Mouse (Mus musculus) yolk sac, embryonic 10.5 days (tissue): Measurements from ENCODE around the gene Rasl11b.

Source experiments
- DNase-seq: peaks from one replicate; pipeline ENCODE4 v3.0.0-alpha.2; 2017; ENCODE audit warnings: low spot score

Gene Rasl11b

DNA sequence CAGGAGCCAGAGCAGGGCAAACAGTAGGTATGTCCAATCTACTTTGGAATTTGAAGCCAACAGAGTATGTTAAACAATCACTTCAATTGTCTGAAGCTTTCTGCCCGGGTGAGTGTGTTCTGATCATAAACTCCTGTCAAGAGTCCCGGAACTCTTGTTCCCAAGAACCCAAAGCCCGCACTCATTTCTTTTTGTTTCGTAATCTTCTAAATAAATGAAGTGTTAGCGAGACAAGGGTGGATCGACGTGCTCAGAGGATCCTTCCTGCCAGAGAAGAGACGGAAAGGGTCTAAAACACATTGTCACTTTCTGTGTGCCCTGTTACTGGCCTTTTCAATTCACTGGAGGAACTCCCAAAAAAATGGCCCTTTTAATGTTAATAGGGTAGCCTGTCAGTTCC is 6.2 kb upstream of the Rasl11b start:
- DNase-seq, result no peak

DNA sequence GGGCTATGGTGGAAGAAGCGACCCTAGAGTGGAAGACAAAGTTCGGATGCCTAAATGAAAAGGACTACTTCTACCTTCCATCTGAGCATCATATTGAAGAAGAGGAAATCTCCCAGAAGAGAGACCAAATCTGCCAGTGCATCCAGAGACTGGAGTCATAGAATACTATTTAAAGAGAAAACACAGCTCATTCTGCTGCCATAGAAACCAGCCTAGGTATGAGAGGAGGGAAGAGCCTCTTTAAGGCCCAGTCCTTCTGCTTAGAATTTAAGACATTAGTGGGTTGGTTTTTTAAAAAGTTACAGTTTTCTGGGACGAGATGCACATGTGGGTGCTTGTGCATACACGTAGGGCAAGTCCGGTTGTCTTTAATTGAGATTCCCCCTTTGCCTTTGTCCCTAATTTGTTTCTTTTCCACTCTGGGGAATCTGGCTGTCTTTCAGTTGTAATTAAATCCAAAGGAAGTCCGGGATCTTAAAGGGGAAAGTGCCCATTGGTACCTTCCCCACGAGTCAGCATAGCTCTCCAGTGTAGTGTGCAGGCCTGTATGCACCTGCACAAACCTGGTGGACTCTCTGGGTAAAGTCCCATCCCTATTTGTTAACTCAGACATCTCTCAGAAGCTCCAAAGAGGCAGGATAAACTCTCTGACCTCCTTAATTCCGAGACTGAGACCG is 5.5 kb upstream of the Rasl11b start:
- DNase-seq, result no peak

DNA sequence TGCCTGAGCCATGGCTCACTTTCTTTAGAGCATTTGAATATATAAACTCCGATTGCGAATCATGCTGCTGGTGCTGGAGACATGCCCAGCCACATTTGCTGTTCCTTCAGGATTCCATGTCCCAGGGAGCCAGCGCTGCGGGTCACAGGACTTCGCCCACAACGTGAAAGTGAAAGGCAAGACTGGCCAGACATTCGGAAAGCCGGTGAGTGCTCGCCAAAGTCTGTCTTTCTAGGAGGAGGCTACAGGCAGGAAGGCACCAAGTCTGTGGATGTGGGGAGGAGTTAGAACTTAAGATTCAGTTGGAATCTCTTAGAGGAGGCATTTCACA is 5.0 kb upstream of the Rasl11b start:
- no peak for DNase-seq

DNA sequence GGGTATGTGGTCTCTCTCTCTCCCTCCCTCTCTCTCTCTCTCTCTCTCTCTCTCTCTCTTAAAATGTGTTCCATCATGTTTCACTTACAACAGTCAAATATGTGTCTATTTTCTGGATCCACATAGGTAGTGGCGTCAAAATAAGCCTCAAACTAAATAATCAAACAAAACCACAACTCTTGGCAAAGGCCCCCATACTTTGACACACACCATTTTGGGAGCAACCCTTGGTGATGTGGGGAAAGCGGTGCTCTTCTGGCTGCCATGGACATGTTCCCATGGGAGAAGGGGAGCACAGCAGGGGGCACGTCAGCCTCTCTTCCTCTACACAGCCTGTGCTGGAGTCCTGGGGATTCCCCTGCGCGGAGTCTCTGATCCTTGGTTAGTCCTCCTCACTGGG is 4.2 kb upstream of the Rasl11b start:
- DNase-seq, result no peak

DNA sequence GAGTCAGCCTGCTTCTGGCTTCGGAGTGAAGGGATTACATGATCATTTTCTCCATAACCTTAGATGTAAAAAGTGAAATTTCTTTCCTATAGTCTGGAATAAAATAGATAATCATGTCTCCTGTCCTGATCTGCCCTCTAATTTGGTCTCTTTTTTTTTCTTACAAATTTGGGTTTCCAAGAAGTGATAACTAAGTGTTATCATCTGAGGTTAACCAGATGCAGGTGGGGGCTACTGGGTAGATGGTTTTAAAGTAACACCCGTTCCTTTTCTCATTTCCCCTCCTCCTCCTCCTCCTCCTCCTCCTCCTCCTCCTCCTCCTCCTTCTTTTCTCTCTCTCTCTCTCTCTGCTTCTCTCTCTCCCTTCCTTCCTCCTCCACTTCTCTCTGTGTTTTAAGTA is 2.1 kb upstream of the Rasl11b start:
- DNase-seq, result no peak

DNA sequence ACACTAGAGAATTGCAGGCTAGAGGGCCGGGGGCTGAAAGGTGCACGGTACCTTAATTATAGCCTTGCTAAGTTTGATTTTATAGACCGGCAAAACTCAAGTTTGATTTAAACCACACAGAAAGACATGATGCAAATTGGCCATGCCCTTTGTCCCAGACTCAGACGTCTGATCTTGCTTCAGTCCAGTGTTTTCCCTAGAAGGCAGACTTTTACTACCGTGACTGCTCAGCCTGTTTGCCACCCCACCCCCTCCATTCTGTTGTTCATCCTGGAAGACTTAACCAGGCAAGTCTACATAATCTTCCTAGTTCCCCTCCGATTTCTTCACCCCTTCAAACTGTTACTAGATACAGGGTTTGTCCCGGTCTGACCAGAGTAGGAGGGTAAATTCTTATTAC is 1.5 kb upstream of the Rasl11b start:
- DNase-seq, result no peak

DNA sequence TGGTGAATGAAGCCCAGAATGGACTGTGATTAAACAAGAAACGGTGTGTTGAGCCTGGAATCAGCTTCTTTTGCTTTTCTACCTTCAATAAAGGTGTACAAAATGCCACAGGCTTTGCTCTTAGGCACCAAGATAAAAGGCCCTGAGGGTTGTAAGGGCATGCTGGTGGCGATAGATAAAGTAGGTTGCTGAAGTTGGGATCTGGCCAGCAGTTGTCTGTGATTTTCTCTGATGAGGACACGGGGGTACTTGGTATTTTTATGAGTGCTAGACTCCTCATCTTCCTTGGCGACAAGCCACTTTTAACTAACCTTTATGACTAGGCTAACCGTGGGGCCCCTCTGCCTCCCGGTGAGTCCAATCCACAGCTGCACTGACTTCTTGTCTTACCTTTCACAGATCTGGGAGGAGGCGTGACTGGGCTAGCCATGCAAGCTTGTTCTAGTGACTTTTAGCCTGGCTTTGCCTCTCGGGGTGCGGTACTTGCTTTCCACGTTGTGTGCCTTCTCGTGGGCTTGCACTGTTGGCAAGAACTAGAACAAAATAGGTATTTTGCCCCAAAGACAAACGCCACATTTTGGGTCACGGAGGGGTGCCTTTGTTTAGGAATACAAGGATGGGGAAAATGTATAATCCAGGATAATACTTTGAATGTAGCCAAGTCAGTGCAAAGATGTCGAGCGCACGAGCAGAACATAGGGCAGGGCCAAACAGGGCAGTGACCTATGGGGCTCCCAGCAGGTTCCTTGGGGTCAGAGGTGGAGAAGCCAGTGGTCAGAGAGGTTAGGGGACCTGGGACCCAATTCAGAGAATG is 852 bp upstream of the Rasl11b start:
- no peak for DNase-seq

DNA sequence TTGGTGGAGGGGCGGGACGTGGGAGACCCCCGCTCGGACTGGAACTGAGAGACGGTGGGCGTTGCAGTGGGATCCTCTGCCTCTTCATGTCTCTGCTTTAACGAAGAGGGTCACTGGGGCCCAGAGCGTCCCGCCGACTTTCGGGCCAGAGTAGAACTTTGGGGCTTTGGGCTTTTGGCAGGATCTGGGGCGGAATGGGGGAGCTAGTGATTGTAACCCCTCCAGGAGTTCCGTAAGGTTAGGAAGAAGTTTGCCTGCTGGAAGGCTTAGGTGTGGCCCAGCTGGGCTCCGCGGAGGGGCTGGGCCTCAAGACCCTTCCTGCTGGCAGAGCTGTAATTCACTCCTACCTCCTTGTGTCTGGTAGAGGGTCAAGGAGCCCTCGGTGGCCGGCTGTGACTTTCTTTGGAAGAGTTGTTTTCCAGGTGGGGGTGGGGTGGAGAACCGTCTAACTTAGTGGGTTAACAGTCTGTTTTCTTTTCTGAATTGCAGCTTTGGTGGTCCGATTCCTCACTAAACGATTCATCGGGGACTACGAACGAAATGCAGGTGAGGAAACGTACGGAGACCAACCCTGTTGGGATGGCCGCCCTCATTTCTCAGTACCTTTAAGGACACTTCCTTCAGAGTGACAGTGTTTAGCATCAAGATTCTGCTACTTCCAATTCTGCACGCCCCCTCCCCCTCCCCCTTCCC is 674 bp downstream of the Rasl11b start:
- DNase-seq, result peak; percentile 65

DNA sequence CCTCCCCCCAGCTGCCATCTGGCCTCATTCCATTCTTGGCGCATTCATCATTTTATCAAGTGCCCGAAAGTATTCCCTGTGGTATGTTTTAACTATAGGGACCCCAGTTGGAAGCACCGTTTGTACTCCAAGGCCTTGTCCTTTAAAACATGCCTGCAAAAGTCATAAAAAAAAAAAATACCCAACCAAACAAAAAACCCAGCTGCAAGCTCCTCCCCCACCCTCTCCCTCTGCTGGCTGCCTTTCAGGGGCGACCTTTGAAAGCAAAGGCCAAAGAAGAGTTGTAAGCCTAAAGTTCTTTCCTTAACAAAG is 1.2 kb downstream of the Rasl11b start:
- peak; percentile 82 for DNase-seq

DNA sequence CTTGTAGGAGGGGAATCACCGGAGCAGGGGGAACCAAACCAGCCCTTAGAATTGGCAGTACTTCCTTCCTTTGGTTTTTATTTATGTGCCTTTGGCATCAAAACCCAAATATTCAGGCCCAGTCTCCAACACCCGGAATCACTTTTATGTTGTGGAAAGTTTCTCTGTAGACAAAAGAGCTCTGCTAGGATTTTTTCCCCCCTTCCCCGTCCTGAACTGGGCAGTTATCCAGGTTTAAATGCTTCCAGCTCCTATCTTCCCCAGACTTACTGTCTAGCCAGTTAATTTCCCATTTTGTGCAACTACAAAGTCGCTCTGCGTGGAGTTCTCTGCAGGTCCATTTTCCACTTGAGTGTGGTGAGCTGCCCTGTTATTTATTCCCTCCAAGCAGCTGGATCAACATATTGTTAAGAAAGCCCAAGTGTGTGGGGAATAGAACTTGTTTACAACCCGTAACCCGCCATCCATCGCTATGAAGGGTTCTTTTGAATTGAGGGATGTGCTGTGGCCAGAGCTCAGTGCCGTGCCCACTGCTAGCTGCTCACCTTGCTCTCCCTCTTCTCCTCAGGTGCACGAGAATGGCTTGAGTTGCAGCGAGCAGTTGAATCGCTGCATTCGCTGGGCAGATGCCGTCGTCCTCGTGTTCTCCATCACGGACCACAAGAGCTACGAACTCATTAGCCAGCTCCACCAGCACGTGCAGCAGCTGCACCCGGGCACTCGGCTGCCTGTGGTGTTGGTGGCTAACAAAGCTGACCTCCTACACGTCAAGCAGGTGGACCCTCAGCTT is 2.6 kb downstream of the Rasl11b start:
- no peak for DNase-seq

DNA sequence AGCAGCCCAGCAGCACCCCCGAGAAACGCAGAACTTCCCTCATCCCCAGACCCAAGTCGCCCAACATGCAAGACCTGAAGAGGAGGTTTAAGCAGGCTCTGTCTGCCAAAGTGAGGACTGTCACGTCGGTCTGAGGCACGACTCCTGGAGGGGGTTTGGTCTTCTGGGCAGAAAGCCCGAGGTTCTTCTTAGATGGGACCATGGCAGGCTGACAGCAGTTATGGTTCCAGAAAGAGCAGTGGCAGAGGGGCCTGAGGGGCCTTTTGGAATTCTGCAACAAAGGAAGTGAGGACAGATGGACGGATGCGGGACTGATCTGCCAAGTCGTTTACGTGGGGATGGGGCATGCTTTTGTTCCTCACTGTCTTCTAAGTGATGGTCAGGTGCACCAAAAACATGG is 3.4 kb downstream of the Rasl11b start:
- no peak for DNase-seq

DNA sequence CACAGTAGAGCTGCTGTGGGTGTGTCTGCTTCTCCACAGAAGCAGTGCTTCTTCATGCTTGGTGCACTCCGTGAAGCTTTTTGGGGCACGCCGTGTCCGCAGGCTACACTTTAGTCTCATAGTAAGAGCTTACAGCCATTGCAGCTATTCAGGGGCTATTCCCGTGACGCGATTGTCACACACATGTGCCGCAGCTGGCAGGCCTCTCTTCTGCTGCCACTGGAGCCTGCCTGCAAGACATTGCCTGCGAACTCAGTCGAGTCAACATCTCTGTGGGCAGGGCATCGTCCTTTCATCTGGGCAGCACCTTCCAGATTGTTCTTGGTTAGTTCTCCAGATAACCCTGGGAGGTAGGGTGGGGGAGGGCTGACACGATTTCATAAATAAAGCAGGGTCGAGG is 4.7 kb downstream of the Rasl11b start:
- DNase-seq, result no peak

DNA sequence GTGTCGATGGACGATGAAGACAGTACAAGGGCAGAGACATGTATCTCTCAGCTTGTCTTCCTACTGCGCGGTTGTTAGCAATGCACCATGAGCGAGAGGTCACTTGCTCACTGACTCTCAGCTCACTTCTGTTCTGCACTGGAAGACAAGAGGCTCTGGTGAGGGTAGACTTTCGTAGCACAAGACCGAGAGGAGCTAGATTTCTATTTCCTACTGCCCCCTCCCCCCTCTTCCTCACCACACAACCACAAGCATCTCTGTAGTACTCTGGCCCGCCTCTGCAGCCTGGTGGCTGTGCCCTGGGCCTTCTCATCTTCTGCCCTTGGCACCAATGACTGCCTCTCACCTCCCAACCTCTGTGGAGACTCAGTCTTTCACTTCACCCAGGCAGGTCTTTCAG is 5.4 kb downstream of the Rasl11b start:
- DNase-seq, result no peak

DNA sequence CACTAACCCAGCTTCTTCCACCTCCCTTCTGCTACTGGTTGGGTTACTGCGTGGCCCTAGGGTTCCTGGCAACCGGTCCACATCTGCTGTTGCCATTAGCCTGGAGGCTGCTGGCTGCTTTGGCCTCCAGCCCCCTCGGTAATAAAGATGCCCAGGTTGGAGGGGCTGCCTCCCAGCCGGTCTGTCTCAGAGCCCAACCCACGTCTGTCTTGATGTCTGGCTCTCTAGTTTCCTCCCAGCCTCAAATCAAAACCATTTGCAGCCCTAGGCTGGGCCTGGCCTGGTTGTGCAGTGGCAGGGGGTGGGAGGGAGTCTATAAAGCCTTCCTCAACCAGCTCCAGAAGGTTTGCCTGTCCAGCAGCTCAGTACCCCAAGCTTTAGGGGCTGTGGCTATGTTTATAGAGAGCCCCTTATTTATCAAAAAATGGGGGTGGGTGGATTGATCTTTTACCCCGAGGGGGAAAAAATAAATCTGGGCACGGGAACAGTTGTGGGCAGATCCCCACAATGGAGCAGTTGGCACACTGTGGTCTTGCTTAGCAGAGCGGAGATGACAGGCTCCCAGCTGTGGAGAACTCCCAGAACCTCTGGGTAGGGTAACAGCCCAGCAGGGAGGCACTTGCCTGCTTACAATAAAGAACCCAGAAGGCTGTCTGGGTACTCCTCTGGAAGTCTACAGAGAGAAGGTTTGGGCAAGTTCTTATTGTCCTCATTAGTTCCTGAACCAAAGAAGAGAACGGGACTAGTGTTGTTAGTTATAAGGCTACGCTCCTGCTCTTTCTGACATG is 6.7 kb downstream of the Rasl11b start:
- no peak for DNase-seq

DNA sequence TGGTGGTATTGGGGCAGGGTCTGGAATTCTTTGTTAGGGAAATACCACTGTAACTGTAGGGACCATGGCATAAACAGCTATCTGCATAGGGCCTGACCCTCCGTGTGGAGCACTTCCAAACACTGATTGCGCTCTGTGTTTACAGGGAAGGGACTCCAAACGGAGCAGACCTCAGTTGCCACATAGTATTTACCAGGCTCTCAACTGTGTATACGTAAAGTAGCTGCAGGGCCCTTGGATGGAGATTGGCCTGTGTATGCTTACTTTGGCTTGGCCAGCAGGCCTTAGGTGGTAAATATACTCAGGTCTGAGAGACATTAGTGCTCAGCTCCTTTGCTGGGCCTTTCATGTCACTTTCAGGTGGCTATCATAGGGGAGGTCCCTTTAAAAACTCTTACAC is 7.4 kb downstream of the Rasl11b start:
- no peak for DNase-seq

DNA sequence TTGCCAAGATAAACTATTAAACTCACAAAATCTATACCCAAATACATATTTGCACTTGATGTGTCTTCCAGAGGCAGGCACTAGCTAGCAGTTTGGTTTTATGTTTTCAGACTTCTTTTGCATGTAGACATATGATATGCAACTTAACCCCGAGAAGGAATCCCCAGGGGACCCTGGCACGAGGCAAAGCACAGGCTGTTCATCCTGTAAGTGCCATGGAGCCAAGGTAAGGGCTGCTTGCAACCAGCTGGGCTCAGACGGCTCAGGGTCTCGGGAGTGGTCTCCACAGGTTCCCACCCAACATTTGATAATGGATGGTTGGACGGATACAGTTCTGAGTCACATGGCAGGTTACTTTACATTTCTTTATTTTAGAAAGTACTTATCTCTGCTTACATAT is 9.4 kb downstream of the Rasl11b start:
- DNase-seq, result no peak

DNA sequence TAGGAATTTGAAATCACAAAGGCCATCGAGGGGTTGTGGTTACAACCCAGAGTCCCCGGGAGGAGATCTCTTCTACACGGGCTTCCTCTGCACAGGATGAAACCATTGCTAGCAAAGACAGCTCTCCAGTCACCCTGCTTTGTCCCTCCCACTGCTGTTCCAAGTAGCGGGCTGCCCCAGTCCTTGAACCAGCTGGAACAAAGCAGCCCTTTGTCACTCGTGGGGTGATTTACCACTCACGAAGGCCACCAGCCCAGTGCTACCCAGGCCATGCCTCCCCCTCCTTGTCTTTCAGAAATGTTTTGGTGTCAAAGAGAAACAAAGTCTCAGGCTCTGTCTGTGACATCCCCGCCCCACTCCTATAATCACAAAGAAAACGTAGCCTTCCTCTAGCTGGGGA is 10.4 kb downstream of the Rasl11b start:
- DNase-seq, result no peak

DNA sequence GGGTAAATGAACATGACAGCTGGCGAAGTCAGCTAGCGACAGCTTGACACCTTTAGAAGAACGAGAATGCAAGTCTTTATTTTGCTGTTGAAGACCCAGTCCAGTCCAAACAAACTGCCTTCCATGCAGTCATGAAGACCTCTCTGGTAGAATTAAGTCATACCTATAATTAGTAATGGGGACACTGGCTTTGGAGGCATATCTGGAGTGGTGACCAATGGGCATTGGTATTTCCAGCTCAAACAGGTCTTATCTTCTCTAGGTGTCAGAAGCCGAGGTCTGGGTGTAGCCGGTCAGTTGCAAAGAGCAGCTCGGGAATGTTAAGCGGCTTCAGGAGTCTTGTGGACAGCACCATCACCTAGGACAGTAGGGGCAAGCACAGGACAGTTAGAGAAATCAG is 11.0 kb downstream of the Rasl11b start:
- no peak for DNase-seq

DNA sequence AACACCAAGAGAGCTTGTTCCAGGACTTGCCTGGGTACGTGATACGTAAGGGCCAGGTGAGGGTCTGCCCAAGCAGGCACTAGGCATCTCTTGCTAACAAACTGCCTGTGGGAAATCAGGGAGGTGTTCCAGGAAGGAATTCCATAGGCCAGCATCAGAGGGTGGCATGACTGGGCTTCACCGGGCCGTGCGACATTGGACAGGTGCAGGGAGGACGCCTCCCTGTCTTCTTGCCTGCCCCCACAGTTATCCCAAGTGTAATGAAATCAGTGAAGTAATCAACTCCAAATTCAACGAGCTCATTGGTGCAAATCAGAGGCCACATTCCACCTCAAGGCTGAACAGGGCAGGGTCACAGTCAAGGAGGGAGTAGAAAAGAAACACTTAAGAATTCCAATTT is 11.6 kb downstream of the Rasl11b start:
- DNase-seq, result no peak

DNA sequence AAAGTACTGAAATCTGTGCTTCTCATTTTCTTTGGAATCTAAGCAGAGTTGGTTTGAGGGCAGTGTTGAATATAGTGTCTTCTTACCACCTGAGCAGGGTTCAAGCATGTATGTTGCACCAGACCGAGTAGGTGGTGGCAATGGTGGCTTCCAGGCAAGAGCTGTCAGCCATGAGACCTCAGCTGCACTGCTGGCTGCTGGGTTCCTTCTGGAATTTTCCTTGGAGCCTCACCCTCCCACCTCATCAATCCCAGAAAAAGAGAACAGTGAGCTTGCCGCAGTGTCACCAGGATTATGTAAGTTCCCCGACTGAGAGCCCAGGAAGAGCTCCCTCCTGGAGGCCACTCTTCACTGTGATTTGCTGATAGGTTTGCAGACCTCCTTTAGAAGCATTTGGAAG is 12.1 kb downstream of the Rasl11b start:
- DNase-seq, result no peak

DNA sequence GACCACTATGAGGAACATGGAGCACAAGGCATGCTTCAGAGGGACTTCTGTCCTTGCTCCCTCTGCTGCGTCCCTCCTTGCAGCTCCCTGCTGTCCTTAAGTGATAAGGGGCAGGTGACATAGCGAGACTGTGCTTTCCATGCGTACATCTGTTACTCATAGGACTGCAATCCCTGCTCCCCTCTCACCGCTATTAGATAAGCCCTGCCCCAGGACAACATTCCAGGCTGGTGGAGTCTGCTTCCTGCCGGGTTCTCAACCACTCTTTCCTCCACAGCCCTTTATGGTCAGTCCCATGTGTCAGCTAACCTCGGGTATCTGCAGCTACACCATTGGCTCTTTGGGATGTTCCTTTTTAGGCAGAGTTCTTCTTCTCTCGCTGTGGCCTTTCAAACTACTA is 13.4 kb downstream of the Rasl11b start:
- DNase-seq, result no peak

DNA sequence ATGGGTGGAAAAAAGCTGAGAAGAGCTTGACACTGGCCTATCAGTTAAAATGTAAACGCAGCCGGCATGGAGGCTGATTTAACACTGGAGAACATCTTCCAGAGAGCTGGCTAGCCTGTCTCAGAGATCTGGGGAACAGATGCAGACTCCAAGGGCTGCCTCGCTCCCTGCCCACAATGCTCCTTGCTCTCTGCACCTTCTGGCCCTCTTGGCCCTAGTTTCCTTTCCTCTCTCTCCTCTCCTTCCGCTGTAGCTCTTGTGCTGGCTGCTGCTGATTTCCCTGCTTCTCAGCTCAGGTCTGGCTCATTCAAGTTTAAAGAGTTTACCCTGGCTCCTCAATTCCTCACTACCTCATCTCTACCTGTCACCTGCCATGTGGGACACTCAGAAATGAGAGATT is 14.6 kb downstream of the Rasl11b start:
- DNase-seq, result no peak
